Mouse (Mus musculus): ENCODE results near the gene Yod1. TPM values are rescaled to one million over a fixed set of nuclear protein-coding genes. Genes with fewer than 3 reads are reported as not detected.

Yod1 gene
- total and polyA plus RNA-seq, 3 experiments, result 6.1 to 8.6 TPM; not detected in 1

DNA sequence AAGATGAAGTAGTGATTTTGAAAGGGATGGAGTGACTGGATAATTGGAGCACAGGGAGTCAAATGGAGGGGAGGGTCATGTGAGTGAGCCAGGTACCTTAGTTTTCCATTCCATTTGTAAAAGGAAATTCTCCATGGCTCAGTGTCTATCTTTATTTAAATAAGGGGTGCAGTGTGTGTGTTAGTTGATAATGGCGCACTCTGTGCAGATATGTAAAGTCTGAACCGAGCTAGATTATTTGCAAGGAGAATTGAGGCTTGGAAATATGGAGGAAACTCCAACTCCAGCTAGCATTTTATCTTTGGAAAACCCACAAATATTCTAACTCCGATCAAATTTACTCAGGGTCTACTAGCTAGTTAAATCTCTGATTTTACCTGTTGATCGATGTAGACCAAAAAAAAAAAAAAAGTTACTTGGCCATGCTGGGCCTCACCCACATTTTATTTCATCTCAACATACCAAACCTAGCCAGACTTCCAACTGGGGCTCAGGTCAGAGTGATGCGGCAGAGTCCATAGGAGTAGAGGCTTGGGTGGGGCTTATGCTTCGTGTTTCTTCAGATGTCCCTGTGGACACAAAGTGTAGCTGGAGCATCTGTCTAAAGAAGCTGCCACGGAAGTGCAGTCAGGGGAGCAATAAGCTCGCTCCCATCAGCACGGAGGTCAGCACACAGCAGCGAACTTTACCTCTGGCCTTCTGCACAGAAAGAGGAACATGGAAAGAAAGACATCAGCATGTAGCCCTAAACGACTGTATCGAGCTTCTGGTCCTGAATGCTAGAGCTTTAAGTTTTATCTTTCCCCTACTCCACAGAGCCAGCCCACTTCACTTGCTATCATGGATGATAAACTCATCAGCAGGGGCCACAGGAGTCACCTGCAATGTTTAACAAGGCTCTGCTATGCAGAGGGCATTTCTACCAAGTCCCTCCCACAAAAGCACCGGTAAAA, 15.9 kb downstream of the Yod1 start (continued):
- TF ChIP-seq POLR2AphosphoS5 (IDR thresholded peaks at IDR 0.05; ENCODE audit: borderline replicate concordance, low read depth, low read length), result no peak
- TF ChIP-seq MAX (IDR thresholded peaks at IDR 0.05; ENCODE audit: low read length), result no peak
- peak; percentile 30 for TF ChIP-seq TAL1 (IDR thresholded peaks at IDR 0.05; ENCODE audit: low read length)
- TF ChIP-seq MXI1 (IDR thresholded peaks at IDR 0.05; ENCODE audit: low read depth, low read length), result no peak

DNA sequence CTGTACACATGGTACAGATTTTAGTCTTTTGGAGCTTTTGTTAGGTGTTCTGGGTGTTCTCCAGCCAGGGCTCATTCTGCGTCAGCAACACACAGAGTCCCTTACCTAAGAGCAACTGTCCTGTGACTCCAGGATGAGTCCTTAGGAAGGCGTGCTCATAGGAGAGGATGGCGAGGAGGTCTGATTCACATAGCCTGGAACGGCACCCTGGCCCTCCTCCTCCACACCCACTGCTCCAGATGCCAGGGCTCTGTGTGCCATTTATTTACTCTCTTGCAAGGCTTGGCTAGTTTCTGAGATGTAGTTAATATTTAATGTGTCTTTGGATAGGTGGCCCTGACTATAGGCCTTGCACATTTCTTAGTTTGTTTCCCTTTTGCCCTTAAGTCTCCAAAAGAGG, 16.5 kb downstream of the Yod1 start:
- no peak overlapping the region for H3K9ac ChIP-seq (ENCODE audit: control insufficient read depth, low read depth, low read length, poor library complexity, severe bottlenecking)
- H3K4me1 ChIP-seq (ENCODE audit: control insufficient read depth in 1 of 2, insufficient read depth in 2 of 2, low read length in 2 of 2), result peaks cover 0 to 30% of the 10 kb centered on the region in 2 experiments
- no peak for TF ChIP-seq CHD2 (IDR thresholded peaks at IDR 0.05; ENCODE audit: low read length)
- no peak for TF ChIP-seq MEF2A (IDR thresholded peaks at IDR 0.05; ENCODE audit: extremely low read depth, insufficient replicate concordance, low read depth, low read length, poor library complexity, severe bottlenecking)
- TF ChIP-seq ZC3H11A (IDR thresholded peaks at IDR 0.05; ENCODE audit: low read depth, low read length), result no peak
- no peak for TF ChIP-seq CHD1 (IDR thresholded peaks at IDR 0.05; ENCODE audit: low read depth, low read length)
- TF ChIP-seq TCF12 (IDR thresholded peaks at IDR 0.05; ENCODE audit: low read depth, low read length), result no peak
- TF ChIP-seq USF1 (IDR thresholded peaks at IDR 0.05; ENCODE audit: low read depth, low read length), result no peak
- no peak for TF ChIP-seq ZMIZ1 (IDR thresholded peaks at IDR 0.05; ENCODE audit: low read depth, low read length)
- no peak for TF ChIP-seq EP300 (IDR thresholded peaks at IDR 0.05; ENCODE audit: low read depth in 1 of 2, low read length in 2 of 2)
- TF ChIP-seq USF2 (IDR thresholded peaks at IDR 0.05; ENCODE audit: borderline replicate concordance in 1 of 2, insufficient read depth in 1 of 2, low read depth in 1 of 2, low read length in 2 of 2), result no peak
- TF ChIP-seq JUND (IDR thresholded peaks at IDR 0.05; ENCODE audit: low read depth, low read length), result no peak
- no peak for TF ChIP-seq MAX (IDR thresholded peaks at IDR 0.05; ENCODE audit: low read length)
- no peak for TF ChIP-seq RCOR1 (IDR thresholded peaks at IDR 0.05; ENCODE audit: low read depth, low read length)
- no peak for TF ChIP-seq SIN3A (IDR thresholded peaks at IDR 0.05; ENCODE audit: low read length)
- peak overlapping the region in 1 of 2 experiments; percentile 32; a peak in 1 of 4 replicates for H3K4me3 ChIP-seq (ENCODE audit: control insufficient read depth in 1 of 2, insufficient read depth in 1 of 2, low read depth in 2 of 2, low read length in 2 of 2)
- H3K36me3 ChIP-seq (ENCODE audit: control insufficient read depth in 1 of 2, insufficient read depth in 2 of 2, low read length in 2 of 2), result peaks cover 0 to 25% of the 10 kb centered on the region in 2 experiments; a peak in 2 of 4 replicates
- H3K27me3 ChIP-seq (ENCODE audit: control insufficient read depth in 1 of 2, insufficient read depth in 2 of 2, low read length in 2 of 2), result no peaks in the 10 kb centered on the region
- no peak overlapping the region for H3K27ac ChIP-seq (ENCODE audit: control insufficient read depth, low read depth, low read length)
- no peaks in the 10 kb centered on the region for H3K9me3 ChIP-seq (replicated peaks; ENCODE audit: insufficient read depth, low read length)
- no peaks in the 10 kb centered on the region for H3K79me2 ChIP-seq (ENCODE audit: control insufficient read depth, insufficient read depth, low read length, poor library complexity)
- DNase-seq (ENCODE audit: low read depth, low spot score), result no peak

Data from MEL (cell line).